Mouse (Mus musculus) testis, adult 2 months (tissue): ENCODE measurements around the gene 2210016L21Rik. TPM values are rescaled to one million over a fixed set of nuclear protein-coding genes. Genes with fewer than 3 reads are reported as not detected.
A peak's percentile ranks its signal among the peaks of the same experiment; 100 is the strongest.
"Not testable (repeated sequence)": the region's sequence is repeated elsewhere in the genome, so short reads cannot be mapped to it uniquely, and the experiment has no call there.

Source experiments
- H3K27ac ChIP-seq: fragments of 200-500 bp; 2 replicates; pipeline ENCODE4 v1.5.1; 2012; ENCODE audit warnings: low read depth, low read length; ENCODE audit not compliant: control insufficient read depth, insufficient read depth
- H3K27me3 ChIP-seq: fragments of 200-500 bp; 2 replicates; pipeline ENCODE4 v1.6.1; 2012; ENCODE audit warnings: mild to moderate bottlenecking, low read length, moderate library complexity; ENCODE audit not compliant: control insufficient read depth, insufficient read depth
- H3K36me3 ChIP-seq: fragments of 200-500 bp; 2 replicates; pipeline ENCODE4 v1.6.1; 2012; ENCODE audit warnings: mild to moderate bottlenecking, low read length; ENCODE audit not compliant: control insufficient read depth, insufficient read depth
- H3K4me1 ChIP-seq: fragments of 200-500 bp; 2 replicates; pipeline ENCODE4 v1.6.1; 2012; ENCODE audit warnings: low read length; ENCODE audit not compliant: control insufficient read depth, insufficient read depth
- H3K4me3 ChIP-seq: fragments of 200-500 bp; 2 replicates; pipeline ENCODE4 v1.5.1; 2012; ENCODE audit warnings: low read depth, mild to moderate bottlenecking, low read length, moderate library complexity, mixed read lengths; ENCODE audit not compliant: control insufficient read depth
- CTCF ChIP-seq: fragments of 200-500 bp; IDR thresholded peaks from 2 replicates; pipeline ENCODE4 v1.5.1; 2012; ENCODE audit warnings: low read depth, mild to moderate bottlenecking, inconsistent platforms, low read length, moderate library complexity; ENCODE audit not compliant: control insufficient read depth, insufficient read depth, insufficient replicate concordance
- POLR2A ChIP-seq: fragments of 200-500 bp; IDR thresholded peaks from 2 replicates; pipeline ENCODE4 v1.6.1; 2012; ENCODE audit warnings: low read depth, mild to moderate bottlenecking, inconsistent platforms, low read length, moderate library complexity; ENCODE audit not compliant: control insufficient read depth
- polyA plus RNA-seq: library from polyadenylated mRNA; depleted of rRNA; stranded (reverse); fragments of >200 nt; gene quantifications from 2 replicates; pipeline ENCODE4 v1.2.3, GENCODE M21; 2012

Gene 2210016L21Rik
- polyA plus RNA-seq, 1 experiment = 3.9 TPM

- Histone ChIP-seq H3K4me1 (peaks cover 1% of the 10 kb centered on the region), H3K36me3 (no peaks in the 10 kb centered on the region), H3K4me3 (no peak overlapping the region), H3K27ac (no peak overlapping the region), H3K27me3 (no peaks in the 10 kb centered on the region)
- TF ChIP-seq POLR2A (no peak), CTCF (no peak)
These were observed 28.3 kb upstream of the 2210016L21Rik start for GRCm38 (mm10) chr5:114913686-114914085.

- Histone ChIP-seq H3K4me3 (no peak overlapping the region), H3K36me3 (no peaks in the 10 kb centered on the region), H3K27me3 (no peaks in the 10 kb centered on the region), H3K27ac (no peak overlapping the region), H3K4me1 (no peaks in the 10 kb centered on the region)
- TF ChIP-seq CTCF = no peak
- no peak for TF ChIP-seq POLR2A
These were observed 27.1 kb upstream of the 2210016L21Rik start for GRCm38 (mm10) chr5:114914855-114915254.

GRCm38 (mm10) chr5:114915854-114916253 lies 26.1 kb upstream of the 2210016L21Rik start:
- TF ChIP-seq CTCF = no peak
- no peak for TF ChIP-seq POLR2A
- Histone ChIP-seq H3K4me3 (no peak overlapping the region), H3K4me1 (no peaks in the 10 kb centered on the region), H3K27ac (no peak overlapping the region), H3K27me3 (no peaks in the 10 kb centered on the region), H3K36me3 (no peaks in the 10 kb centered on the region)

GRCm38 (mm10) chr5:114916777-114917176 lies 25.2 kb upstream of the 2210016L21Rik start:
- H3K27ac ChIP-seq = no peak overlapping the region
- H3K36me3 ChIP-seq = no peaks in the 10 kb centered on the region
- H3K4me3 ChIP-seq = no peak overlapping the region
- H3K27me3 ChIP-seq = no peaks in the 10 kb centered on the region
- peaks cover 1% of the 10 kb centered on the region; the same call in 1 of the 2 replicates for H3K4me1 ChIP-seq
- TF ChIP-seq CTCF (no peak), POLR2A (no peak)

GRCm38 (mm10) chr5:114917357-114917756 lies 24.6 kb upstream of the 2210016L21Rik start:
- not testable (repeated sequence) for H3K27ac ChIP-seq, H3K4me3 ChIP-seq, H3K36me3 ChIP-seq, H3K27me3 ChIP-seq, H3K4me1 ChIP-seq

- Histone ChIP-seq H3K4me3 (no peak overlapping the region), H3K27ac (no peak overlapping the region), H3K36me3 (no peaks in the 10 kb centered on the region), H3K4me1 (peaks cover 10% of the 10 kb centered on the region), H3K27me3 (no peaks in the 10 kb centered on the region)
- peak; percentile 1; the same call in 1 of the 2 replicates for TF ChIP-seq CTCF
- no peak for TF ChIP-seq POLR2A
These were observed 20.2 kb upstream of the 2210016L21Rik start for GRCm38 (mm10) chr5:114921551-114922365.

- Histone ChIP-seq H3K27ac (no peak overlapping the region), H3K4me3 (no peak overlapping the region), H3K4me1 (peaks cover 10% of the 10 kb centered on the region), H3K27me3 (no peaks in the 10 kb centered on the region), H3K36me3 (no peaks in the 10 kb centered on the region)
- TF ChIP-seq POLR2A (no peak), CTCF (no peak)
These were observed 19.6 kb upstream of the 2210016L21Rik start for GRCm38 (mm10) chr5:114922366-114922731.
